ENCODE assay signal across 10 mouse cellular contexts in the genomic region with DNA sequence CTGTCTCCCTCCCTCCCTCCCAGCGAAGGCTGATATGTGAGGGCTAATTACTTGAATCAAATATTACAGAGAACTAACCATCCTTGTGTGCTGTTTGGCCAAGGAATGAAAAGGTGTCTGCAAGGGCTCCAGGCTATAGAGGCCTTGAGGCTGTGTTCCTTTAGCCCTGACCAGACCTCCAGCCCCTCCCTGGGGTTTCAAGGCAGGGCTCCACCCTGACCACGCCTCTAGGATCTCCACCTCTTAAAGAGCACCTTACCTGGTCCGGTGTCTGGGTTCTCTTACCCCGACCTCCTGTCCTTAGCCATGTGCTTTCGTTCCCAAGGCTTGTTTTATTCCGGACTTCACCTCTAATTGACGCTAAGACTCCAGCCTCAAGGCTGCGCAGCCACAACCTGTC.
A peak's percentile ranks its signal among the peaks of the same experiment; 100 is the strongest.
DNase-seq lines count a peak whose midpoint lies in the region; ATAC-seq lines count a peak whose summit lies in the region.
"Had no signal": no experiment of that assay in that cellular context is flagged by ENCODE, and none has a peak within 500 bp of the region (broad histone marks: within the 10 kb centered on the region; RNA-seq: fewer than 3 reads in every experiment).

No protein-coding gene starts in this region.

- DNase-seq in embryonic facial prominence, embryonic 10.5 days (ENCODE audit: low spot score) = no peak
- DNase-seq in ovary, postnatal 36 days (ENCODE audit: low spot score) = peak; percentile 27
- DNase-seq in ovary, postnatal 14 days (ENCODE audit: low spot score) = no peak
- peak; percentile 40 for DNase-seq in kidney, postnatal 10 days
- DNase-seq in natural killer cell, adult 2 months (ENCODE audit: low spot score in 2 of 2) = no peak
- DNase-seq in layer of hippocampus, postnatal 14 days (ENCODE audit: low spot score in 2 of 2) = no peak
- DNase-seq in frontal cortex, postnatal 25 days (ENCODE audit: low spot score in 2 of 2) = no peak
- DNase-seq: cerebellum, postnatal 10 days had no signal

- peaks cover 29% of the 10 kb centered on the region for H3K4me1 ChIP-seq in embryonic facial prominence, embryonic 12.5 days
- peaks cover 39% of the 10 kb centered on the region for H3K4me1 ChIP-seq in embryonic facial prominence, embryonic 10.5 days

- H3K9me3 ChIP-seq in embryonic facial prominence, embryonic 12.5 days = no peaks in the 10 kb centered on the region
- H3K9me3 ChIP-seq in embryonic facial prominence, embryonic 10.5 days = no peaks in the 10 kb centered on the region
- H3K9me3 ChIP-seq: liver, embryonic 12.5 days had no signal

- peak overlapping the region; percentile 14; the same call in 1 of the 2 replicates for H3K27ac ChIP-seq in embryonic facial prominence, embryonic 12.5 days
- no peak overlapping the region for H3K27ac ChIP-seq in embryonic facial prominence, embryonic 10.5 days (replicated peaks)
- H3K27ac ChIP-seq: liver, embryonic 12.5 days had no signal

- H3K4me2 ChIP-seq in embryonic facial prominence, embryonic 12.5 days (replicated peaks) = no peak overlapping the region
- H3K4me2 ChIP-seq: liver, embryonic 12.5 days had no signal

- no peak overlapping the region for H3K9ac ChIP-seq in embryonic facial prominence, embryonic 12.5 days
- H3K9ac ChIP-seq: liver, embryonic 12.5 days had no signal

- H3K27me3 ChIP-seq in embryonic facial prominence, embryonic 12.5 days = no peaks in the 10 kb centered on the region
- no peaks in the 10 kb centered on the region for H3K27me3 ChIP-seq in embryonic facial prominence, embryonic 10.5 days (replicated peaks; ENCODE audit: low read depth, poor library complexity, severe bottlenecking)
- H3K27me3 ChIP-seq: liver, embryonic 12.5 days had no signal

- WGBS in embryonic facial prominence, embryonic 12.5 days = 26% methylated on average over 8 of the region's 8 CpGs
- WGBS in embryonic facial prominence, embryonic 10.5 days = 32% methylated on average over 8 of the region's 8 CpGs

- H3K4me3 ChIP-seq in embryonic facial prominence, embryonic 12.5 days = no peak overlapping the region
- no peak overlapping the region for H3K4me3 ChIP-seq in embryonic facial prominence, embryonic 10.5 days
- H3K4me3 ChIP-seq: liver, embryonic 12.5 days had no signal

- ATAC-seq in embryonic facial prominence, embryonic 12.5 days (ENCODE audit: insufficient number of reproducible peaks, insufficient read depth, low FRiP score, low TSS enrichment) = no peak
- ATAC-seq: liver, embryonic 12.5 days had no signal

- H3K36me3 ChIP-seq in embryonic facial prominence, embryonic 12.5 days = peaks cover 46% of the 10 kb centered on the region
- peaks cover 64% of the 10 kb centered on the region for H3K36me3 ChIP-seq in embryonic facial prominence, embryonic 10.5 days (replicated peaks)

Comparison
In these comparisons a context has a peak if more than half of its experiments do, and no peak if none do; other contexts are left out.
1. DNase-seq: peak in ovary, postnatal 36 days (single experiment) and kidney, postnatal 10 days (single experiment); none in embryonic facial prominence, embryonic 10.5 days (single experiment), ovary, postnatal 14 days (single experiment), natural killer cell, adult 2 months (0 of 2), layer of hippocampus, postnatal 14 days (0 of 2) and frontal cortex, postnatal 25 days (0 of 2).